10 mouse cellular contexts compared by ENCODE assay signal in genomic region chr7:118676826-118677225, GRCm38 (mm10).
"Had no signal": no experiment of that assay in that cellular context is flagged by ENCODE, and none has a peak within 500 bp of the region (broad histone marks: within the 10 kb centered on the region; RNA-seq: fewer than 3 reads in every experiment).

No protein-coding gene starts in this region.

- ATAC-seq: liver, embryonic 12.5 days had no signal

- H3K36me3 ChIP-seq: limb, embryonic 15.5 days; liver, embryonic 12.5 days; midbrain, embryonic 12.5 days; neural tube, embryonic 15.5 days had no signal

- H3K9me3 ChIP-seq: limb, embryonic 15.5 days; liver, embryonic 12.5 days; midbrain, embryonic 12.5 days had no signal

- H3K27me3 ChIP-seq: limb, embryonic 15.5 days; midbrain, embryonic 12.5 days; neural tube, embryonic 15.5 days had no signal

- DNase-seq: kidney, postnatal 10 days; kidney, postnatal 4 days; lung, embryonic 14.5 days; lung, postnatal 14 days had no signal

- H3K9ac ChIP-seq: limb, embryonic 15.5 days; liver, embryonic 12.5 days; lung, embryonic 14.5 days; midbrain, embryonic 12.5 days; neural tube, embryonic 15.5 days had no signal

- H3K4me3 ChIP-seq: left cerebral cortex, adult 2 months; limb, embryonic 15.5 days; liver, embryonic 12.5 days; midbrain, embryonic 12.5 days; neural tube, embryonic 15.5 days had no signal

- H3K4me1 ChIP-seq: limb, embryonic 15.5 days; liver, embryonic 12.5 days; midbrain, embryonic 12.5 days; neural tube, embryonic 15.5 days had no signal

- H3K4me2 ChIP-seq: limb, embryonic 15.5 days; liver, embryonic 12.5 days; lung, embryonic 14.5 days; midbrain, embryonic 12.5 days; neural tube, embryonic 15.5 days had no signal

- H3K27ac ChIP-seq: left cerebral cortex, adult 2 months; limb, embryonic 15.5 days; liver, embryonic 12.5 days; midbrain, embryonic 12.5 days; neural tube, embryonic 15.5 days; stomach, postnatal 0 days had no signal
